Mouse (Mus musculus) G1E-ER4 (cell line): ENCODE data around the gene Gm20388. TPM values are rescaled to one million over a fixed set of nuclear protein-coding genes. Genes with fewer than 3 reads are reported as not detected.

Experiments
- GATA1 ChIP-seq: IDR thresholded peaks from one replicate; pipeline ENCODE4 v1.8.0; 2012; ENCODE audit warnings: low read length, inconsistent platforms
- polyA plus RNA-seq: library from polyadenylated mRNA; stranded (reverse); fragments of >175 nt; gene quantifications from 2 replicates; pipeline ENCODE4 v1.2.3, GENCODE M21; 2012

Gene Gm20388
- polyA plus RNA-seq, 1 experiment = not detected

DNA sequence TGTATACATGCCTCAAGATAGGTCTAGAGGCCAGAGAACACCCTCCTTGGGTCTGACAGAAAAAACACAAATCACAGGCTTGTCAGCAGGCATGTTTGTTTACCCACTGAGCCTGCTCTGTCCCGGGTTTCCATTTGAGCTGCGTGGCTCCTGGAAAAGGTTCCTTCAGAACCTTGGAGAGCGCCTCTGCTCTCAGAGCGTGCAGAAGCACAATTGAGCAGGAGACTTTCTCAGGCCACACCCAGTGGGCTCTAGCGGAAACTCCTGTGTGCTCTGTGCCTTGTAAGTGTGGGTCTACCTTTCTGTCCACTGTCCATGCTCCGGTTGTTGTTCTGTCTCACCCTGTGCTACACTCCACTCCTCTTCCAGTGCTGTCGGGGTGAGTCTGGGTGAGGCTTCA lies 1825.6 kb downstream of the Gm20388 start:
- TF ChIP-seq GATA1 = no peak

DNA sequence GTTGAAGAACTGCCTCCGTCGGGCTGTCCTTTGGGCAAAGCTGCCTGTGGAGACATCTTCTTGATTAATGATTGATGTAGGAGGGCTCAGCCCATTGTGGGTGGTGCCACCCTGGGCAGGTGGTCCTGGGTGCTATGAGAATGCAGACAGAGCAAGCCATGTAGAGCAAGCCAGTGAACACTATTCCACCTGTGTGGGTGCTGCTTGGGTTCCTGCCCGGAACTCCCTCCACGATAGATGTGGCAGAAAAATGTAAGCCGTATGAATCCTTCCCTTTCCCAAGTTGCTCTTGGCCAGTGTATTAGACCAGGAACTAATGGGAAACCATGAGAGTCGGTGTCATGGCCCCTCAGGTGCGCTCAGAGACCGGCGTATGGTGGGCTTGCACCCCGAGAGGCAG lies 1830.1 kb downstream of the Gm20388 start:
- TF ChIP-seq GATA1 = no peak

GRCm38 (mm10) chr8:121749501-121749900 lies 1838.9 kb downstream of the Gm20388 start:
- no peak for TF ChIP-seq GATA1

DNA sequence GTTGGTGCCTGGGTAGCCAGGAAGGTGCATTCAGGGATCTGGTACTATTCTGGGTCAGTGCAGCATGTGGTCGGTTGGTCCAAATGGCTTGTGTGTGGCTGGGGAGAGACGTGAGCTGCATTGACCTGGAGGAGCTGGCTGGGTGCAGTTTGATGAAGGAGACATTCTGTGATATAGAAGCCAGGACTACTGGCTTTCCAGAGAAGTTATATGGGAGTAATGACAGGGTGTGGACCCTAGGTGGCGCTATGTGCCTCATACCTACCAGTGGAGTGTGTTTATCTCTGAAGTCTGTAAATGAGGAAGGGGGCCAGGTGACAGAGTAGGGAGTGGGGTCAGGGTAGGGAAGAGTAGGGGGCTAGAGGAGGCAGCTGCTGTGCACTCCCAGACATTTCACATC lies 1839.9 kb downstream of the Gm20388 start:
- TF ChIP-seq GATA1 = no peak

GRCm38 (mm10) chr8:121751407-121751806 lies 1840.8 kb downstream of the Gm20388 start:
- no peak for TF ChIP-seq GATA1

GRCm38 (mm10) chr8:121758470-121758869 lies 1847.8 kb downstream of the Gm20388 start:
- TF ChIP-seq GATA1 = no peak

DNA sequence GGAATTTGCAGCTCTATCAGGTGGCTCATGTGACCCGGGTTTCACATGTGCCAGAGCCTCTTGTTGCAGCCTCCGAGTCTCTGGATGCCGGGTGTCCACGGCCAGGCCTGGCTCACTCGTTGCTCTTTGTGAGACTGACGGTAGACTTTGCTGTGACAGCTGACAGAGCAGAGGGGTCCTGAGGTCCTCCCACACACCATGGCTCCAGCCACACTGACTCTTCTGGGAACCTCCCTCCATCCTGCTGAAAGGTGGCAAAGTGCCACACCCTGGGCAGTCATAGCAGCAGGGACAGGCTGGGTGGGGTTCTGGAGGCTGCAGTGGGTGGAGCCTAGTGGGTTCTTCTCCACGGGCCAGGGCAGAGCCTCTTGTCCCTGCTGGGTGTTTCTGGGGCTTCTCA lies 1849.8 kb downstream of the Gm20388 start:
- TF ChIP-seq GATA1 = no peak

- no peak for TF ChIP-seq GATA1
Observed at GRCm38 (mm10) chr8:121761480-121761879, 1850.8 kb downstream of the Gm20388 start.

DNA sequence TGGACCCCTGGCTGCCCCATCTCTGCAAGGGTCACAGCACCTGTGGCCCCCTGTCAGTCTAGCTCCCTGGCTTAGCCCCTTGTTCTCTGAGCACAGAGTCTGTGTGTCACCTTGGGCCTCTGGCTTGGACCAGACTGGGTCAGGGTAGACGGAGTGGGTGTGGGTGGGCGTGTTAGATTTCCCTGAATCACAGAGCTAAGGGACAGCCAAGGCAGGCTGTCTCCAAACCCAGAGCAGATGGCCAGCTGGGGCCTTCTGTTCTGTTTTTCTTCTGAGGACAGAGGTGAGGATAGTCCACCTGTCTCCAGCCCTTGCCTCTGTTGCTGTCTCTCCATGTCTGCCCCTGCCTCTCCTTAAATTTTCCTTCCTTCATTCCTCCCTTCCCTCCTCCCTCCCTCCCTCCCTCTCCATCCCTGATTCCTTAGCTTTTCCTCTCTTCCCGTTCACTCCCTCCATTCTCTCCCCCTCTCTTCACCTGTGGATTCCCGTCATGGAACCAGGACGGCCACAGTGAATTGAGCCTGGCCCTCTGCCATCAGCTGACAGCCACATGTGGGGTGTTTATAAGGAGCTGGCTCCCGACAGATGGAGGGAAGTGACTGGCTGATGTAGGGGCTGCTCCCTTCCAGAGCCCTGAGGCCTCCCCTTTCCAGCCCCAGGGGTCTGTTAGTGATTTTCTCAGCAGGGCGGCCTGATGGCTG lies 1852.5 kb downstream of the Gm20388 start:
- TF ChIP-seq GATA1 = no peak

- no peak for TF ChIP-seq GATA1
Observed at GRCm38 (mm10) chr8:121763700-121764013, 1853.0 kb downstream of the Gm20388 start.

DNA sequence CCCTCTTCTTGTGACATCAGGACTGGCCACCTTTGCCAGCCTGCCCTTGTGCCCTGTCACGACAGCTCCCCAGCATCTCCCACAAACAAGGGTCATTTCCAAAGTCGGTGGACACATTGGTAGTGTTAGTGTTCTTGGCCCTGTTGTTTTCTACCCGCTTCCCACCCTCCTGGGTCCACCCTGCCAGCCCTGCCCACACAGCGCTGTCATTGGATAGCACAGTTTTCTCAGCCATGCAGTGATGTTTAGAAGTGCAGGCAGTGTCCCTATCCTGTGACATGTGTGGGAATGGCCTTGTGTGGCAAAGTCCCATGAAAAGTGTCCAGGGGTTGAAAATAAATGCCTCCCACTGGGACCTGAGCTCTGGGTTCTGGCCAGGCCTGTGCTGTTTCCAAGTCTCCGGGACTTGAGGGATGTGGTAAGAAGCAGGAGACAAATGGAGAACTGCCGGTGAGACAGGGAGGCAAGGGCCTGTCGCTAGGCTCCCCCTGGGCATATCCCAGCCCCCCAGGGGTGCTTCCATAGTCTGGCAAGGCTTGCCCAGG lies 1855.0 kb downstream of the Gm20388 start:
- no peak for TF ChIP-seq GATA1

DNA sequence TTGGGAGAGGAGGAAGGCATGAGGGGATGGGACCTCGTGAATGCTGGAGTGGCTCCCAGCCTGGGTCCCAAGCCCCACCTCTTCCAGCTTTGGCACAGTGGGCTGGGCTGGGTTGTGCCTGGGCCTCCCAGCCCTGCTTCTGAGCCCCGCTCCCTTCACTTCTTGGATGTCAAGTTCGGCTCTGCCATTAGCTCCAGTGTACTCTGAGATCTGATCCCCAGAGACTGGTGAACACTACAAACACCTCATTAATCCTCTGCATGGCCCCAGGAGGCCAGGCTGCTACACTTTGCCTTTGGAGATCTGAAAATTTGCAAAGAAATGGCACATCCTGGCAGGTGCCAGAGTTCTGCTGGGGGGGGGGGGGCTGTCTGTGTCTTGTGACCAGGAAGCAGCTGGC lies 1858.5 kb downstream of the Gm20388 start:
- no peak for TF ChIP-seq GATA1

DNA sequence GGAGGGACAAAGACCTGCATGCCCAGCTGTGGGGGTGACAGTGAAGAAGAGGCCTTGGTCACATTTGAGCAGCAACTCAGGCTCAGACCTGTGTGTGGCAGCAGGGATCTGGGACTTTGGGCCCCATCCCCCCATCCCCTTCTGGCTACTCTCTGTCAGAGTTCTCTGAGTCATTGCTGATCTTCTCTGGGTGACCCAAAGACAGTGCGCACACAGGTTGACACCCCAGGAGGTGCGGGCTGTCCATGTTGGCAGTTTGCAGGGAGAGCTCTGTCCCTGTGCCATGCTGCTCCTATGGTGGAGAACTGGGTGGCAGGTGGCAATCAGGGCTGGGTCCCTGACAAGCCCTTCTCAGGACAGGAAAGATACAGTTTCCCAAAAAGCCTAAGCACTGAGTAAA lies 1859.0 kb downstream of the Gm20388 start:
- no peak for TF ChIP-seq GATA1

- no peak for TF ChIP-seq GATA1
Observed at GRCm38 (mm10) chr8:121770845-121771752, 1860.5 kb downstream of the Gm20388 start.

GRCm38 (mm10) chr8:121773876-121774275 lies 1863.2 kb downstream of the Gm20388 start:
- TF ChIP-seq GATA1 = no peak

DNA sequence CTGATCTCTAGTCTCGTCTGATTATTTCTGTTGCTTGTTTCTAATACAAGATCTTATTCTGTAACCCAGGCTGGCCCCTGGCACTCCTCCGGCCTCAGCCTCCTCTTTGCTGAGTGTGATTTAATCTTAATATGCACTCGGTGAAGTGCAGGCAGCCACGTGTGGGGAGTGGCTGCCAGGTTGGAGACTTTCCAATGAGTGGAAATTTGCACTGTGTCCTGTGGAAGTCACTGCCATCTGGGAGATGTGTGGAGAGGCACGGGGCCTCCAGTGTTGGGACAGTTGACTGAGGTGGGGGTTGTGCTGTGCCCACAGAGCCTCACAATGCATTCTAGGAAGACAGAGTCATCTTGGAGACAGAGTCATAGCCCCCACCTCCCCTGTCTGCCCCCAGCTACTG lies 1871.9 kb downstream of the Gm20388 start:
- no peak for TF ChIP-seq GATA1

- no peak for TF ChIP-seq GATA1
Observed at GRCm38 (mm10) chr8:121786542-121786941, 1875.9 kb downstream of the Gm20388 start.

DNA sequence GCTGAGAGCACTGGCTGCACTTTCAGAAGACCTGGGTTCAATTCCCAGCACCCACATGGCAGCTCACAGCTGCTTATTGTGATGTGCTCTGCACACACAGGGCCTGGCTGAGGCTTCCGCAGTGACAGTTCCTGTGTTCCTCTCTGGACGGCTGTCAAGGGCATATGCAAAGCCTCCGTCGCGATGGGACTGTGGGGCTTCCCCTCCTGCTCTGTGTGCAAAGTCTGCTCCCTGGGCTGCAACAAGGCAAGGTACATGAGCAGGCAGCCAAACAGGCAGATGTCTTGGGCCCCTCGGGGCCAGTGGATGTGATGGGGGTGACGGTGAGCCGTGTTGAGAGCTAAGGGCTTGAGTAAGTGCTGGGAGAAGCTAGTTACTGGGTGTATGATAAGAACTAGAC lies 1878.1 kb downstream of the Gm20388 start:
- no peak for TF ChIP-seq GATA1
